Comparison of ENCODE assay signal across 10 mouse cellular contexts in the genomic region with DNA sequence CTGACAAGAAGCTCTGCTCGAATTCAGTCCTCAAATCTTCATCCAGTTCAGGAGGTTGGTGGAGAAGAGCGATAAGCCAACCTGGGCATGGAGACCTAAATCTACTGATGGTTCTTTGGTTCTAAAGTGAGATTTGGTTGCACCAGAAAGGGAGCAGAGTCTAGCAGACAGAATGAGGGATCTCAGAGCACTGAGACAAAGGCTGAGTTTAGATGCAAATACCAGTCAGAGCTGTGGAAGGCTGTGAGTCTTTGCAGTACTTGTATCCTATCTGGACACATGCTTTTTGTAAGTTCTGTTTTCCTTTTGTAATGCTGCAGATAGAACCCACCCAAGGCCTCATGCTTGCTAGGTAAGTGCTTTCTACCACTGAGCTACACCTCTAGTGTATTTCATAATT. TPM values are rescaled to one million over a fixed set of nuclear protein-coding genes. Genes with fewer than 3 reads are reported as not detected.
A peak's percentile ranks its signal among the peaks of the same experiment; 100 is the strongest.
DNase-seq lines count a peak whose midpoint lies in the region; ATAC-seq lines count a peak whose summit lies in the region.
"Had no signal": no experiment of that assay in that cellular context is flagged by ENCODE, and none has a peak within 500 bp of the region (broad histone marks: within the 10 kb centered on the region; RNA-seq: fewer than 3 reads in every experiment).

No protein-coding gene starts in this region.

- 2% methylated on average over 2 of the region's 2 CpGs for WGBS in forebrain, embryonic 13.5 days
- WGBS in limb, embryonic 11.5 days, result 39% methylated on average over 2 of the region's 2 CpGs
- WGBS in neural tube, embryonic 15.5 days, result 10% methylated on average over 2 of the region's 2 CpGs

- peak; percentile 21 to 57 for DNase-seq in right cerebral cortex, adult 2 months (ENCODE audit: low spot score in 2 of 2)
- no peak for DNase-seq in right cerebral cortex, postnatal 4 days
- no peak for DNase-seq in limb, embryonic 11.5 days (ENCODE audit: low spot score)
- DNase-seq in spleen, adult 12 weeks (ENCODE audit: low spot score), result no peak
- DNase-seq in urinary bladder, postnatal 10 days (ENCODE audit: low spot score), result no peak

- H3K36me3 ChIP-seq in forebrain, embryonic 13.5 days (ENCODE audit: poor library complexity, severe bottlenecking), result no peaks in the 10 kb centered on the region
- no peaks in the 10 kb centered on the region for H3K36me3 ChIP-seq in limb, embryonic 11.5 days (ENCODE audit: control insufficient read depth, insufficient read depth, low read length)
- H3K36me3 ChIP-seq in neural tube, embryonic 15.5 days, result no peaks in the 10 kb centered on the region

- H3K27me3 ChIP-seq in forebrain, embryonic 13.5 days, result no peaks in the 10 kb centered on the region
- no peaks in the 10 kb centered on the region for H3K27me3 ChIP-seq in limb, embryonic 11.5 days (ENCODE audit: control insufficient read depth, insufficient read depth, low read length)
- H3K27me3 ChIP-seq in neural tube, embryonic 15.5 days (replicated peaks), result no peaks in the 10 kb centered on the region

- H3K4me1 ChIP-seq in forebrain, embryonic 13.5 days, result peaks cover 30% of the 10 kb centered on the region
- peaks cover 5% of the 10 kb centered on the region; the same call in 1 of the 2 replicates for H3K4me1 ChIP-seq in limb, embryonic 11.5 days (ENCODE audit: control insufficient read depth, insufficient read depth, low read length)
- peaks cover 32% of the 10 kb centered on the region for H3K4me1 ChIP-seq in neural tube, embryonic 15.5 days

- peak overlapping the region; percentile 36 for H3K4me3 ChIP-seq in forebrain, embryonic 13.5 days
- peak overlapping the region; percentile 3; the same call in 1 of the 2 replicates for H3K4me3 ChIP-seq in limb, embryonic 11.5 days (ENCODE audit: low read depth, low read length)
- H3K4me3 ChIP-seq in neural tube, embryonic 15.5 days (replicated peaks), result peak overlapping the region; percentile 30
- H3K4me3 ChIP-seq: erythroblast, embryonic 14.5 days had no signal

- H3K27ac ChIP-seq in forebrain, embryonic 13.5 days, result peak overlapping the region; percentile 99
- peak overlapping the region; percentile 22; the same call in 1 of the 2 replicates for H3K27ac ChIP-seq in limb, embryonic 11.5 days (replicated peaks; ENCODE audit: low read depth, low read length)
- peak overlapping the region; percentile 91 for H3K27ac ChIP-seq in neural tube, embryonic 15.5 days (replicated peaks)
- H3K27ac ChIP-seq: kidney, postnatal 0 days had no signal

- peak overlapping the region; percentile 66 for H3K9ac ChIP-seq in forebrain, embryonic 13.5 days
- peak overlapping the region; percentile 34; the same call in 1 of the 2 replicates for H3K9ac ChIP-seq in limb, embryonic 11.5 days (ENCODE audit: low read length)
- peak overlapping the region; percentile 4; the same call in 1 of the 2 replicates for H3K9ac ChIP-seq in neural tube, embryonic 15.5 days (replicated peaks)

- H3K4me2 ChIP-seq in forebrain, embryonic 13.5 days, result peak overlapping the region; percentile 65
- peak overlapping the region; percentile 33 for H3K4me2 ChIP-seq in limb, embryonic 11.5 days (ENCODE audit: low read depth, severe bottlenecking)
- peak overlapping the region; percentile 53 for H3K4me2 ChIP-seq in neural tube, embryonic 15.5 days

- peak; percentile 55 for ATAC-seq in forebrain, embryonic 13.5 days
- no peak for ATAC-seq in limb, embryonic 11.5 days (ENCODE audit: insufficient number of reproducible peaks, low FRiP score, low TSS enrichment, low read depth)
- peak; percentile 60 for ATAC-seq in neural tube, embryonic 15.5 days (ENCODE audit: low FRiP score)
- ATAC-seq: lung, postnatal 0 days had no signal

- H3K9me3 ChIP-seq in forebrain, embryonic 13.5 days (replicated peaks), result no peaks in the 10 kb centered on the region
- no peaks in the 10 kb centered on the region for H3K9me3 ChIP-seq in limb, embryonic 11.5 days (ENCODE audit: control insufficient read depth, low read length)
- no peaks in the 10 kb centered on the region for H3K9me3 ChIP-seq in neural tube, embryonic 15.5 days (replicated peaks)

RNA-seq across cellular contexts. Expression of gene Fez1, which starts 0.4 kb away (rescaled TPM):
- 601 and 607 TPM in 2 replicates for polyA plus RNA-seq in forebrain, embryonic 13.5 days (2015; fragmentation: Nextera tagmentation; extraction: Ambion mirVana)
- polyA plus RNA-seq in limb, embryonic 11.5 days (2014; fragmentation: Nextera tagmentation; extraction: Ambion mirVana), result 14.7 and 15.7 TPM in 2 replicates
- polyA plus RNA-seq in neural tube, embryonic 15.5 days (2015; fragmentation: Nextera tagmentation; extraction: Ambion mirVana), result 491 and 612 TPM in 2 replicates
- polyA plus RNA-seq: erythroblast, embryonic 14.5 days had no signal

RNA-seq across cellular contexts. Expression of gene Ei24, which starts 24.8 kb away (rescaled TPM):
- polyA plus RNA-seq in forebrain, embryonic 13.5 days (2015; fragmentation: Nextera tagmentation; extraction: Ambion mirVana), result 105 and 112 TPM in 2 replicates
- 55.5 and 73.6 TPM in 2 replicates for polyA plus RNA-seq in limb, embryonic 11.5 days (2014; fragmentation: Nextera tagmentation; extraction: Ambion mirVana)
- polyA plus RNA-seq in neural tube, embryonic 15.5 days (2015; fragmentation: Nextera tagmentation; extraction: Ambion mirVana), result 118 and 120 TPM in 2 replicates

RNA-seq across cellular contexts. Expression of gene Stt3a, which starts 54.5 kb away (rescaled TPM):
- 104 and 117 TPM in 2 replicates for polyA plus RNA-seq in forebrain, embryonic 13.5 days (2015; fragmentation: Nextera tagmentation; extraction: Ambion mirVana)
- 197 and 238 TPM in 2 replicates for polyA plus RNA-seq in limb, embryonic 11.5 days (2014; fragmentation: Nextera tagmentation; extraction: Ambion mirVana)
- 93.0 and 143 TPM in 2 replicates for polyA plus RNA-seq in neural tube, embryonic 15.5 days (2015; fragmentation: Nextera tagmentation; extraction: Ambion mirVana)

Comparison
In these comparisons a context has a peak if more than half of its experiments do, and no peak if none do; other contexts are left out.
1. DNase-seq: peak in right cerebral cortex, adult 2 months (2 of 2); none in right cerebral cortex, postnatal 4 days (single experiment), limb, embryonic 11.5 days (single experiment), spleen, adult 12 weeks (single experiment) and urinary bladder, postnatal 10 days (single experiment).
2. H3K27ac ChIP-seq: peak in every context shown above with its lines; median percentile 99 in forebrain, embryonic 13.5 days; 91 in neural tube, embryonic 15.5 days; 22 in limb, embryonic 11.5 days.
3. H3K9ac ChIP-seq: peak in every context shown above with its lines; median percentile 66 in forebrain, embryonic 13.5 days; 34 in limb, embryonic 11.5 days; 4 in neural tube, embryonic 15.5 days.
4. RNA of gene Fez1, which starts 0.4 kb away (polyA plus RNA-seq): 491 to 612 TPM in neural tube, embryonic 15.5 days and 601 to 607 TPM in forebrain, embryonic 13.5 days; 14.7 to 15.7 TPM in limb, embryonic 11.5 days; every median in the first group is over 10 times any median in the second.
5. Peak in every context shown above with its lines, with median percentiles within 50 percentile points of each other: H3K4me2 ChIP-seq and H3K4me3 ChIP-seq.